Mouse (Mus musculus) heart, embryonic 14.5 days (tissue): ENCODE data around the gene Ets1. TPM values are rescaled to one million over a fixed set of nuclear protein-coding genes. Genes with fewer than 3 reads are reported as not detected.

Source experiments
- ATAC-seq: fragments of 200-750 bp; cut with Nextera tagmentation; 2 replicates; pipeline ENCODE4 v1.8.0; 2017; ENCODE audit warnings: low read depth, moderate TSS enrichment; ENCODE audit not compliant: insufficient number of reproducible peaks, insufficient read depth, low FRiP score
- H3K27ac ChIP-seq, 2 experiments: fragments of 200-500 bp in 1 of 2; fragments of 300-500 bp in 1 of 2; sonication (generic) in 1 of 2; replicated peaks in 1 of 2; 2 replicates each; pipeline ENCODE4 v1.5.1; 2012 to 2014; ENCODE audit warnings: low read depth in 2 of 2, low read length in 2 of 2, control low read depth in 1 of 2, mild to moderate bottlenecking in 1 of 2, mixed read lengths in 1 of 2; ENCODE audit not compliant: control insufficient read depth in 1 of 2, insufficient read depth in 1 of 2
- H3K27me3 ChIP-seq: fragments of 300-500 bp; sonication (generic); 2 replicates; pipeline ENCODE4 v1.6.1; 2014; ENCODE audit warnings: mild to moderate bottlenecking, low read length, control low read depth; ENCODE audit not compliant: control insufficient read depth, insufficient read depth
- H3K36me3 ChIP-seq: fragments of 300-500 bp; sonication (generic); 2 replicates; pipeline ENCODE4 v1.6.1; 2014; ENCODE audit warnings: mild to moderate bottlenecking, control low read depth, low read length, mixed read lengths; ENCODE audit not compliant: control insufficient read depth, insufficient read depth
- H3K4me1 ChIP-seq, 2 experiments: fragments of 200-500 bp in 1 of 2; fragments of 300-500 bp in 1 of 2; sonication (generic) in 1 of 2; 2 replicates each; pipeline ENCODE4 v1.6.1; 2012 to 2014; ENCODE audit warnings: low read length in 2 of 2, control low read depth in 1 of 2, mixed read lengths in 1 of 2; ENCODE audit not compliant: control insufficient read depth in 2 of 2, insufficient read depth in 2 of 2
- H3K4me2 ChIP-seq: fragments of 300-500 bp; sonication (generic); 2 replicates; pipeline ENCODE4 v1.6.1; 2014; ENCODE audit warnings: mild to moderate bottlenecking, low read length
- H3K4me3 ChIP-seq, 2 experiments: fragments of 200-500 bp in 1 of 2; fragments of 300-500 bp in 1 of 2; sonication (generic) in 1 of 2; 2 replicates each; pipeline ENCODE4 v1.5.1; 2012 to 2014; ENCODE audit warnings: low read length in 2 of 2, mild to moderate bottlenecking in 2 of 2, control low read depth in 1 of 2, low read depth in 1 of 2, moderate library complexity in 1 of 2; ENCODE audit not compliant: control insufficient read depth in 1 of 2, insufficient read depth in 1 of 2
- H3K9ac ChIP-seq: fragments of 300-500 bp; sonication (generic); 2 replicates; pipeline ENCODE4 v1.6.1; 2014; ENCODE audit warnings: mild to moderate bottlenecking, low read length
- H3K9me3 ChIP-seq: fragments of 300-500 bp; sonication (generic); 2 replicates; pipeline ENCODE4 v1.6.1; 2016; ENCODE audit warnings: low read length, control low read depth; ENCODE audit not compliant: control insufficient read depth
- WGBS: fragments of 180-500 bp; shearing (Covaris S2); extraction: QIAGEN DNeasy Blood & Tissue Kit; methylation state at CpG from one replicate; pipeline ENCODE4 v1.1.7; 2014; 5-methylcytosine and 5-hydroxymethylcytosine counted together
- polyA plus RNA-seq: library from polyadenylated mRNA; unstranded; fragments of >200 nt; fragmentation: Nextera tagmentation; extraction: Ambion mirVana; gene quantifications from 2 replicates; pipeline ENCODE4 v1.2.1, GENCODE M21; 2014

The Ets1 gene
- polyA plus RNA-seq, 1 experiment from 2014 or later = 44.1 TPM

GRCm38 (mm10) chr9:32782391-32783092 is 146.5 kb downstream of the Ets1 start:
- no peak overlapping the region for H3K4me3 ChIP-seq
- H3K4me1 ChIP-seq = peaks cover 8 to 9% of the 10 kb centered on the region in 2 experiments
- 62% methylated on average over 8 of the region's 8 CpGs for WGBS
- H3K27me3 ChIP-seq = no peaks in the 10 kb centered on the region
- no peak overlapping the region for H3K4me2 ChIP-seq
- H3K36me3 ChIP-seq = no peaks in the 10 kb centered on the region
- no peak overlapping the region for H3K9ac ChIP-seq
- H3K9me3 ChIP-seq = no peaks in the 10 kb centered on the region
- H3K27ac ChIP-seq = no peak overlapping the region
- no peak for ATAC-seq

- ATAC-seq = no peak
- 56% methylated on average over 7 of the region's 7 CpGs for WGBS
Observed at GRCm38 (mm10) chr9:32787091-32787490, 151.1 kb downstream of the Ets1 start.

GRCm38 (mm10) chr9:32787615-32788014 is 151.6 kb downstream of the Ets1 start:
- Histone ChIP-seq H3K36me3 (no peaks in the 10 kb centered on the region), H3K4me1 (peaks cover 17 to 20% of the 10 kb centered on the region in 2 experiments), H3K4me3 (no peak overlapping the region), H3K9ac (no peak overlapping the region), H3K9me3 (no peaks in the 10 kb centered on the region), H3K27ac (no peak overlapping the region), H3K4me2 (no peak overlapping the region), H3K27me3 (no peaks in the 10 kb centered on the region)
- 9% methylated on average over 1 of the region's 1 CpGs for WGBS
- no peak for ATAC-seq

More at GRCm38 (mm10) chr9:32787091-32787490, 151.1 kb downstream of the Ets1 start:
- Histone ChIP-seq H3K9me3 (no peaks in the 10 kb centered on the region), H3K9ac (no peak overlapping the region), H3K4me2 (no peak overlapping the region), H3K4me3 (no peak overlapping the region), H3K27ac (no peak overlapping the region), H3K4me1 (peaks cover 17 to 20% of the 10 kb centered on the region in 2 experiments), H3K36me3 (no peaks in the 10 kb centered on the region), H3K27me3 (no peaks in the 10 kb centered on the region)

- Histone ChIP-seq H3K36me3 (no peaks in the 10 kb centered on the region), H3K9me3 (no peaks in the 10 kb centered on the region), H3K4me1 (peaks cover 17 to 20% of the 10 kb centered on the region in 2 experiments), H3K9ac (no peak overlapping the region), H3K27me3 (no peaks in the 10 kb centered on the region), H3K4me2 (no peak overlapping the region), H3K27ac (no peak overlapping the region), H3K4me3 (no peak overlapping the region)
- ATAC-seq = no peak
- WGBS = 30% methylated on average over 7 of the region's 7 CpGs
Observed at GRCm38 (mm10) chr9:32789306-32789705, 153.3 kb downstream of the Ets1 start.

GRCm38 (mm10) chr9:32791699-32792098 is 155.7 kb downstream of the Ets1 start:
- WGBS = 60% methylated on average over 6 of the region's 6 CpGs
- Histone ChIP-seq H3K9me3 (no peaks in the 10 kb centered on the region), H3K36me3 (no peaks in the 10 kb centered on the region), H3K4me2 (no peak overlapping the region), H3K9ac (no peak overlapping the region), H3K4me1 (peaks cover 17 to 20% of the 10 kb centered on the region in 2 experiments), H3K27ac (no peak overlapping the region), H3K4me3 (no peak overlapping the region), H3K27me3 (no peaks in the 10 kb centered on the region)
- ATAC-seq = no peak

GRCm38 (mm10) chr9:32798171-32798570 is 162.2 kb downstream of the Ets1 start:
- Histone ChIP-seq H3K4me3 (no peak overlapping the region), H3K4me1 (no peaks in the 10 kb centered on the region), H3K27ac (no peak overlapping the region), H3K4me2 (no peak overlapping the region), H3K9me3 (no peaks in the 10 kb centered on the region), H3K9ac (no peak overlapping the region), H3K36me3 (no peaks in the 10 kb centered on the region), H3K27me3 (no peaks in the 10 kb centered on the region)
- 63% methylated on average over 1 of the region's 1 CpGs for WGBS
- ATAC-seq = no peak

GRCm38 (mm10) chr9:32806106-32806505 is 170.1 kb downstream of the Ets1 start:
- H3K4me1 ChIP-seq = no peaks in the 10 kb centered on the region
- WGBS = 60% methylated on average over 4 of the region's 4 CpGs
- no peak for ATAC-seq
- no peak overlapping the region for H3K9ac ChIP-seq
- no peak overlapping the region for H3K27ac ChIP-seq
- H3K36me3 ChIP-seq = no peaks in the 10 kb centered on the region
- H3K9me3 ChIP-seq = no peaks in the 10 kb centered on the region
- H3K27me3 ChIP-seq = no peaks in the 10 kb centered on the region
- H3K4me2 ChIP-seq = no peak overlapping the region
- no peak overlapping the region for H3K4me3 ChIP-seq
